ENCODE assay signal across 31 mouse cellular contexts in genomic region chr6:87045507-87045906, GRCm38 (mm10). TPM values are rescaled to one million over a fixed set of nuclear protein-coding genes. Genes with fewer than 3 reads are reported as not detected.
"Had no signal": no experiment of that assay in that cellular context is flagged by ENCODE, and none has a peak within 500 bp of the region (broad histone marks: within the 10 kb centered on the region; RNA-seq: fewer than 3 reads in every experiment).

No protein-coding gene starts in this region.

- H3K4me2 ChIP-seq: embryonic facial prominence, embryonic 12.5 days; embryonic facial prominence, embryonic 15.5 days; forebrain, embryonic 12.5 days; forebrain, embryonic 13.5 days; forebrain, embryonic 15.5 days; heart, embryonic 11.5 days had no signal

- DNase-seq: cerebellum, adult 9-10 months; cerebellum, adult 9-11 months; cerebellum, postnatal 10 days; cerebellum, postnatal 14 days; cerebellum, postnatal 25 days; cerebellum, postnatal 36 days; embryo, embryonic 11 days; forebrain, postnatal 0 days; gastrocnemius, adult 2 months; gastrocnemius, postnatal 10 days; gastrocnemius, postnatal 14 days; gastrocnemius, postnatal 25 days; gastrocnemius, postnatal 36 days; heart, adult 18-20 months; heart, adult 2 months had no signal

- H3K27me3 ChIP-seq: embryonic facial prominence, embryonic 12.5 days; embryonic facial prominence, embryonic 13.5 days; embryonic facial prominence, embryonic 15.5 days; forebrain, embryonic 12.5 days; forebrain, embryonic 13.5 days; forebrain, embryonic 15.5 days had no signal

- H3K9ac ChIP-seq: embryonic facial prominence, embryonic 12.5 days; embryonic facial prominence, embryonic 13.5 days; embryonic facial prominence, embryonic 15.5 days; forebrain, embryonic 12.5 days; forebrain, embryonic 13.5 days; forebrain, embryonic 15.5 days; forebrain, postnatal 0 days had no signal

- H3K9me3 ChIP-seq: embryonic facial prominence, embryonic 10.5 days; embryonic facial prominence, embryonic 12.5 days; embryonic facial prominence, embryonic 13.5 days; embryonic facial prominence, embryonic 15.5 days; forebrain, embryonic 10.5 days; forebrain, embryonic 12.5 days; forebrain, embryonic 13.5 days; forebrain, embryonic 15.5 days had no signal

- H3K27ac ChIP-seq: embryonic facial prominence, embryonic 10.5 days; embryonic facial prominence, embryonic 12.5 days; embryonic facial prominence, embryonic 13.5 days; embryonic facial prominence, embryonic 15.5 days; forebrain, embryonic 10.5 days; forebrain, embryonic 12.5 days; forebrain, embryonic 13.5 days; forebrain, embryonic 15.5 days; gastrocnemius, adult 2 months; heart, adult 2 months had no signal

- H3K4me3 ChIP-seq: embryonic facial prominence, embryonic 10.5 days; embryonic facial prominence, embryonic 12.5 days; embryonic facial prominence, embryonic 13.5 days; embryonic facial prominence, embryonic 15.5 days; erythroblast, embryonic 14.5 days; forebrain, embryonic 10.5 days; forebrain, embryonic 12.5 days; forebrain, embryonic 13.5 days; forebrain, embryonic 15.5 days; gastrocnemius, adult 2 months; heart, adult 2 months had no signal

- ATAC-seq: forebrain, embryonic 13.5 days; forebrain, embryonic 14.5 days; forebrain, embryonic 15.5 days; forebrain, embryonic 16.5 days; forebrain, postnatal 0 days had no signal

RNA-seq across cellular contexts. Expression of gene D6Ertd527e, which starts 59.0 kb away (rescaled TPM):
- total RNA-seq: common myeloid progenitor, adult 5-6 weeks; forebrain, postnatal 0 days; gastrocnemius, adult 18-20 months; gastrocnemius, adult 2 months; gastrocnemius, adult 8-10 months; gastrocnemius, postnatal 14 days; gastrocnemius, postnatal 25 days; gastrocnemius, postnatal 36 days; granulocyte monocyte progenitor cell, adult 5-6 weeks; heart, adult 18-20 months; heart, adult 2 months had no signal
- polyA plus RNA-seq: erythroblast, embryonic 14.5 days; forebrain, embryonic 14.5 days; forebrain, embryonic 15.5 days had no signal
